Mouse (Mus musculus): ENCODE measurements around the gene Tlr9.

Tlr9 gene

DNA sequence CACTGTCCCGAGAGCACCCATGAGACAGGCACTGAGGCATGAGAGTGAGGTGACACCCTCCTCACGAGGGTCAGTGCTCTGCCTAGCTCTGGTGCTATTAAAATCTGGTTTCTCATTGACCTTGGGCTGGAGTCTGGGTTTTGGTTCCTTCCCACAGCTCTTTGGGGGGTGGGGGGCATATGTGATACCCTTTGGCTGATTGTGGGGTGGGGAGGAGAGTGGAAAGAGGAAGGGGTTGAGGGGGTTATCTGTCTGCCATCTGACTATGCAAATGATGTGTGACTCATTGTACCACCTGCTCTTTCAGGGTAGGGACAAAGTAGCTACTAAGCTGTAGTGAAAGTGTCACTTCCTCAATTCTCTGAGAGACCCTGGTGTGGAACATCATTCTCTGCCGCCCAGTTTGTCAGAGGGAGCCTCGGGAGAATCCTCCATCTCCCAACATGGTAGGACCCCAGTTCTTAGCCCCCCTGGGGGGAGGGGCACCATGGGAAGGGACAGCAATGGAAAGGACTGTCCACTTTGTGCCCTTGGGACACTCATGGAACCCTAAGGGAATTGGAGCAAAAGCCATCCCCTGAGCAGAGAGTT is at the start of gene Tlr9:
Gene Tlr9, plus strand, starts transcription at position 338 of the 591 bp plus-strand sequence.
- DNase-seq (ENCODE audit: low spot score): no peak

DNA sequence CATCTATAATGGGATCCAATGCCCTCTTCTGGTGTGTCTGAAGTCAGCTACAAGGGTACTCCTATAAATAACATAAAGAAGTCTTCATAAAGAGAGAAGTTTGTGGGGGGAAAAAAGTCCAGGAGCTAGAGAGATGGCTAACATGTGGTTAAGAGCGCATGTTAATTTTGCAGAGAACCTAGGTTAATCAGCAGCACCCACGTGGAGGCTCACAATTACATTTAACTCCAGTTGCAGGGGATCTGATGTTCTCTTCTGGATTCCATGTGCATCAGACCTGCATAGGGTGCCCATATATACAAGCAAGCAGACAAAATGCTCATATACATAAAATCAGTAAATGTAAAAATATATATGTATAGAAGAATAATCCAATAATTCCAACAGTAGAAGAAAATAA is 49.0 kb upstream of the Tlr9 start:
- DNase-seq (ENCODE audit: low spot score): no peak

DNA sequence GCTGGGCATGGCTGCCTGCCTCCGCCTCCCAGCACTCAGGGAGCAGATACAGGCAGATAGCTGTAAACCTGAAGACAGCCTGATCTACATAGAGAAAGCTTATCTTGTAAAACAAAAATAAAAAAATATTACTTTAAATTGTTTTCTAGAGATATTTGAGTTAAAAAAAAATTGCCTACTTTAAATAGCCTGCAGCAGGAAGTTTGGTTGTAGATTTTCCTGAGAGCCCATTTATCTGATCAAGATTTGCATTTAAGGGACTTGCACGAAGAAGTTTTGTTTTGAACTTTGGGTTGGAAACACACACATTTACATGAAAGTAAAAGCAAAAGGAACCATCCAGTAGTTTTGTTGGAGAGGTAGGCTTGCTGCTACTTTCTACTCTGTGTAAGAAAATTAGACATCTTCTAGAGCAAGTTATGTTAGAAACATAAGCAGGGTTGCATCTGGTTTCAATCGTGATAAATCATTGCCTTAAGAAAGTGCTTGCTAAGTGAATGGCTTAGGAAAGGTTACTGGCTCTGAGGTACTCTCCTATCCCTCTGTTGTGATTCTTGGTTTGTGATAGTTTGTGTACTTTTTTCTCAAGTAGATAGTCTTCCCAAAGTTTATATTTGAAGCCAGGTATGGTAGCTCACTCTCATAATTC is 46.7 kb upstream of the Tlr9 start:
- DNase-seq (ENCODE audit: low spot score): no peak

DNA sequence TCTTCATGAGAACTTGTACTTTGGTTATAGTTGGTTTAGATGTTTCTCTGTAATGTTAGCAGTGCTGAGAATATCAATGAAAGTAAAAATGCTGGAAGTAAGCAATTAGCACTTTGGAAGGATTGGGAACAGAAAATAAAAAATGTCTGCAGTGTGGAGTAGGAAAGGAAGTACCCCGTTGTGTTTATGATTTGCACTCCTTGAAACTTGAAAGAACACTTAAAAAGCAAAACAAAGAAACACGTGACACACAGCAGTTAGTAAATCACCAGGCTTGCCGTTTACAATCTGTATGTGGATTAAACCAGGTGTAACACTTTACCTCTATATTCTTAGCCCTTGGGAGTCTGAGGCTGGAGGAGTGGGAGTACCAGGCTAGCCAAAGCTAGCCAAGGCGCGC is 45.6 kb upstream of the Tlr9 start:
- no peak for DNase-seq (ENCODE audit: low spot score)

DNA sequence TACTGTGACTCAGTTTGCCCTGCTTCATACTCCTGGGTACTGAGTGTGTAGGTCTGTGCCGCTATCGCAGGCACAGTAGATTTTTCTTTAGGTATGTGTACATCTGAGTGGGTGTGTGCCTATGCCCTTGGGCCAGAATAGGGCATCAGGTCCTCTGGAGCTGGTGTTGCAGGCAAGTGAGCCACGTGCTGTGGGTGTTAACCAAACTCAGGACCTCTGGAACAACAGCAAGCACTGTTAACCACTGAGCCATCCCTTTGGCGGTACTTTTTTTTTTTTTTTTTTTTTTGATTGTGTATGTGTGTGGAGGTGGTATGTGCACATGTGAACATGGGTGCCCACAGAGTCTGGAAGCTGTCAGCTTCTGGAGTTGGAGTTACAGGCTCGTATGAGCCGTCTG is 44.6 kb upstream of the Tlr9 start:
- DNase-seq (ENCODE audit: low spot score): no peak

DNA sequence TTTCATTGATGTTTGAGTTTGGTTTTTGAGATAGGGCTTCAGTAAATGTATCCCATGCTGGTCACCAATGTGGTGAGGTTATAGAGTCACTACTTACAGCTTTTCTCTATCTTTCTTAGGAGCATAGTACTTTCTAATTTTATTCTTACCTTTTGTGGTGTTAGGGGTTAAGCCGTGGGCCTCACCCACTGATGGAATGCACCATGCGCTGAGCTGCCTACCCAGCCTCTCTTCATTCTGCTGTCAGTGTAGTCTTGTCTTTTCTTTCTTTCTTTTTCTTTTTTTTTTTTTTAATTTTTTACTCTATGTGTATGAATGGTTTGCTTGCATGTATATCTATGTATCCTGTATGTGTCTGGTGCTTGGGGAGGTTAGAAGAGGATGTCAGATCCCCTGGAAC is 42.9 kb upstream of the Tlr9 start:
- DNase-seq (ENCODE audit: low spot score): no peak

DNA sequence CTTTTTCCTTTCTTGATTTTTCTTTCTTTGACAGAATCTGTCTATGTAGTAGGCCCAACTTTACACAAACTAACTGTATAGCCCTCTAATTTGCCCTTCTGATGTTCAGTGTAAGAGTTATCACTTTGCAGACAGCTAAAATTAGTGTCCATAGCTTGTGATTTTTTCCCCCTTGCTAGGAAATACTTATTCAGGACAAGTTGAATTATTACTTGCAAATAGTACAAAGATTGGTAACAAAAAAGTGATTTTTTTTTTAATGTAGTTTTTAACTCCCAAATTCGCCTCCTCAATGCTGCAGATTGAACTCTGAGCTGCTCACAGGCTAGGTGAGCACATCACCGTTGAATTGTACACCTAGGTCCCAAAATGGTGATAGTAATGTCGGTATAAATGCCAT is 42.4 kb upstream of the Tlr9 start:
- DNase-seq (ENCODE audit: low spot score): no peak

DNA sequence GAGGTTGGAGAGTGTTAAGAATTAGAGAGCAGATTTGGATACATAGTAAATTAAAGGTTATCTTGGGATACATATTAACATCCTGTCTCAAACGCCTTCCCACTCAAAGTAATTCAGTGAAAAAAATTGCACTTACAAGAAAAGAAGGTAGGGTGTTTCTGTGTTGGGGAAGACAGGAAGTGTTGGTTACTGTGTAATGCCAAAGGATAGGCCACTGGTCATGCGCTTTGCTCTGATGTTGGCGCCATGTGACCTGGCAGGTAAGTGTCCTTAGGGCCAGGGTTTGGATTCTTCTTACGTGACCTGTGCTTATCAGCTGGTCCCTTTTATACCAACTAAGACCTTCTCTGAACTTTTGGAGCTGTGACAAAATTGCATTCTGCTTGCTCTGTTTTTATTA is 40.3 kb upstream of the Tlr9 start:
- DNase-seq (ENCODE audit: low spot score): no peak

DNA sequence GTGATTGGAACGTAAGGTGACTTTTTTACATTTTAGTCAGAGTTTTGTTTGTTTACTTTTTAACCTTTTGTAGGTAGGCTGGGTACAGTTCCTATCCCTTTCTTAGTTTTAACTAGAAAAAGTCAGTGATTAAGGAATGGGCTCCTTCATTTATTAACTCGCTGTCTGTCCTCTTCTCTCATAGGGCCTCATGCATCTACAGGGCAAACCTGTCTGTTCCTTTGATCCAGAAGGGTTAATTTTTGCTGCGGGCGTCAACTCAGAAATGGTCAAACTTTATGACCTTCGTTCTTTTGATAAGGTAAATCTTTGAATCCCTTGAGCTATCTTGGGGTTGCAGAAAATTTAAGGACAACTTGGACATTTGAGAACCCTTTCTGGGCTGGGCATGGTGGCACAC is 38.4 kb upstream of the Tlr9 start:
- no peak for DNase-seq (ENCODE audit: low spot score)

DNA sequence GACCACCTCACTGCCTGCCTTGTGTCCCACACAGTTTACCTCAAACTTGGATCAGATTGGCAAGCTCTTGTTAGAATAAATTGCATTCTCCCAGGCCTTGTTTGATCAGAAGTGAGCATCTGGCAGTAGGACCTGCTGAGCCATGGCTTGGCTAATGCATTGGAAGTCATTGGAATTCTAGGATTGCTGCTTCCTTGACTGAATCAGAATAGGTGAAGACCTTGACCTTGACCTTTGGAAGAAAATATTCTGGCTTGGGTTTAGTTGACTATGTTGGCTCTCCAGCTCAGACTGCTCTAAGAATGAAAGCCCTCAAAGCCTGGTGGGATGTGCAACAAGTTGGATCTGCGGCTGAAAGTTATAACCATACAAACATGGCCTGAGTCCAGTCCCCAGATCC is 31.0 kb upstream of the Tlr9 start:
- DNase-seq (ENCODE audit: low spot score): no peak

DNA sequence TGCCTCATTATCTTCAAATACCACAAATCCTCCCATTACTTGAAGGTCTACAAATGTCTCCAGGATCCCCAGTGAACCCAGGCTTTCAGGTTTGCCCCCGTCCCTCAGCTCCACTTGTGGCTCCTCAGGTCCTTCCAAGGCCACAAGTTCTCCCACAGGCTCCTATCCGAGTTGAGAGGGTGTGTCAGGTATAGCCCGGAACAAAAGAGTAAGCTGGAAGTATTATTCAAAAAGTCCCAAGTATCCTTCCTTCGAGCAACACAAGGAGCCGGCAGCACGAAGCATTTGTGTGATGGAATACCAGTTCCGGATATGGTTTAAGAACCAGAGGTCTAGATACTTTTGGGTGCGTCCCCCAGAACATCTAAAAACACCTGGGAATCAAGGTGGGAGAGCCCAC is 30.4 kb upstream of the Tlr9 start:
- no peak for DNase-seq (ENCODE audit: low spot score)

DNA sequence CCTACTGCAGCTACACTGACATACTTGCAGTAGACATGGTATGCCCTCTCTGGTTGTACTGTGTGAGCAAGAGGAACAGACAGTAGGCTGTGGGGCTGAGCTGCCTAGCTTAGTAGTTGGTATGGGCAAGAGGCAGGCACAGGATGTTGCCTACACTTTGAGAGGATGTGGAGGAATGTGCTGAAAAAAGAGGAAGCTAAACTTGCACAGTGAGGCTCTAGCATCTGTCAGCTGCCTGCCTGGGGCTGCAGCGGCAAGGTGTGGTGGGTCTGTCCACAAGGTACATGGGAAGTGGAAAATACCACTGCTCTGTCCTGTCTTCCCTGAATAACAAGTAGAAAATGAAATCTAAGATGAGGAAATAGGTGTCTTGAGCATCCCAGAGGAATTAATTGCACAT is 29.4 kb upstream of the Tlr9 start:
- DNase-seq (ENCODE audit: low spot score): no peak

DNA sequence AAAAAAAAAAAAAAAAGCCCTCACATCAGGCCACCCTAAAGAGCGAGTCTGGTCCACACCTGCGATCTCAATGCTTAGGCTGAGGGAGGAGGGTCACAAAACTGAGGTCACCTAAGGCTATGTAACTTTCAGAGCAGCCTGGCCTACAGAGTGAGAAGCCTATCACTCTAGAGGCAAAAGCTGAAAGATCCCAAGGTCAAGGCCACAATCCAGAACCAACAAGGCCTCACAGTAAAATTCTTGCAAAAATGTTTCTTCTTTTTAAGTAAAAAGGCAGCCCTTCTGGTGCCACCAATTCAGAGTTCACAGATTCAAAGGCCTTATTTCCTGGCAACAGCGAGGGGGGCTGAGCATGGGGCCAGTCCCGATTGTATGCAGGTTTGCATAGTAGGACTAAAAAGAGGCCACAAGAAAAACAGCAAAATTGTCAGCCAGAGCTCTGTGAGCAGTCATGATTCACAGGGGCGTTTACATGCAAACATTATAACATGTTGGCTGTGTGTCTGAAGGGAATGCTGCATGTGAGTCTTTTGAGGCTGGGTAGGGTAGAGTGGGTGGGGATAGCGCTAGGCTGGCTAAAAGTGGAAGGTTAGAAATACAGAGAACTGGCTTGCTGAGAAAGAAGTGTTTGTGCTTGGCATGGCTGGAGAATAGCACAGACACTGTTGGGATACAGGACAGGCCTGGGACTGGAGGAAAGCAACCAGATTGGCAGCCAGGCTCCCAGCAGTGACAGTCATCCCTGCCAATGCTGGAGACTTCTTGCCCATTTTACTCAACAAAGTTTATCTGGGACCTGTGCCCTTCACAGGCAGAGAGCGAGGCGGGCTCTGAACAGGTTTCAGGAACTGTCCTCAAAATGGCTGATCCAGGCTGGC is 28.2 kb upstream of the Tlr9 start:
- DNase-seq (ENCODE audit: low spot score): no peak

DNA sequence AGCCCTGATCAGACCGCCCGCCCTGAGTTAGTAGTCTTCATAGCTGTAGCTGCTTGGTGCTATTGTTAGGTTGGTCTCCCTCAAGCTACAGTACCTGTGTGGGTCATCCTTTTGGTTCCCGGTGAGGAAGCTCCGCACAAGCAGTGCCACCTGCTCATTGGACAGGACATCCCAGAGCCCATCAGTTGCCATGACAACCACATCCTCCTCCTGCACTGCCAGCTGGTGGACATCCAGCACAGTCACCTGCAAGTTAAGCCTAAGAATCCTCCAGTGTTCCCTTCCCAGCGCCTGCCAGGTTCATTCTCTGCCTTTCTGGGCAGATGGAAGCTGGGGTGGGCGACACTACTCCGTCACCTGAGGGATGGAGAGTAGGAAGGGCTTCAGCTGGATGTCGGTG is 26.7 kb upstream of the Tlr9 start:
- no peak for DNase-seq (ENCODE audit: low spot score)

DNA sequence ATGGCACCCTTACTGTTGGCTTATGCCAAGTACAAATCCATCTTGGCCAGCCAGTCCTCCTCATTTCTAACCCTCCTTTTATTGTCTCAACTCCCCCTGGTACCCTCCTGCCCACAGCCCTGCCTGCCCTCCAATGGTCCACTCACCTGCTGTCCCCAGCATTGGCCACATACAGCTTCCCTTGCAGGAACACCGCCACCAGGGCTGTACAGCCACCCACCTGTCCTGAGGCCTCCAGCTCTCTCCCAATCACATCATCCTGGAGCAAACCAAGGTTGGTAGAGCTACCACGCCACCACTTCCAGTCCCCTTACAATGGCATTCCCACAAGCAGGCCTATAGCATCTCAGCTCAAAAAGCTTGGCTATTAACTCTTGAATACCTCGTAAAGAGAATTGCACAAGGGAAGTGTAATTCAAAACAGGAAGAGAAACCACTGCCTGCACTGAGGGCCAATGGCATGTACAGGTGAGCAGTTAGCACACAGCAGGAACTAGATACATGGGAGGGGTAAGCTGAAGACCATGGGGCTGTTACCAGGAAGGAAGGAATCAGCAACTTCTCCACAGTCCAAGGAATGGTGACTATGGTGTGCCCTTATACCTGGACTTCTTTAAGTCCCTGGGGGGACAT is 25.2 kb upstream of the Tlr9 start:
- DNase-seq (ENCODE audit: low spot score): no peak

DNA sequence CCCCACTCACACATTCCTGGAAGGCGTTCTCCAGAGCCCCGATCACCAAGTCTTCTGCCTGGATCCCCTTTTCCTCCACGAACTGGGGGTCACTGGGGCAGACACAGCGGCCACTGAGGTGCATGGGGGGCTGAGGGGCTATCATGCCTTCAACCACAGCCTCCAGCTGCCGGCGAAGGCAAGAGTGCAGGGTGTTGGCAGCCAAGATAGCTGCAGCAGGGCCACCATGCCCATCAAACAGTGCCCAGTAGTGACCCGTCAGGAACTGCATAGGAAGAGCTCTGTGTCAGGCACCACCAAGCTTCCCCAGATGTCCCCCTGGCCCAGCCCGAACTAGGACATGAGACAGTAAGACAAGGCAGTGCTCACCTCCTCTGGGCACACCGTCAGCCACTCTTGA is 24.7 kb upstream of the Tlr9 start:
- no peak for DNase-seq (ENCODE audit: low spot score)

DNA sequence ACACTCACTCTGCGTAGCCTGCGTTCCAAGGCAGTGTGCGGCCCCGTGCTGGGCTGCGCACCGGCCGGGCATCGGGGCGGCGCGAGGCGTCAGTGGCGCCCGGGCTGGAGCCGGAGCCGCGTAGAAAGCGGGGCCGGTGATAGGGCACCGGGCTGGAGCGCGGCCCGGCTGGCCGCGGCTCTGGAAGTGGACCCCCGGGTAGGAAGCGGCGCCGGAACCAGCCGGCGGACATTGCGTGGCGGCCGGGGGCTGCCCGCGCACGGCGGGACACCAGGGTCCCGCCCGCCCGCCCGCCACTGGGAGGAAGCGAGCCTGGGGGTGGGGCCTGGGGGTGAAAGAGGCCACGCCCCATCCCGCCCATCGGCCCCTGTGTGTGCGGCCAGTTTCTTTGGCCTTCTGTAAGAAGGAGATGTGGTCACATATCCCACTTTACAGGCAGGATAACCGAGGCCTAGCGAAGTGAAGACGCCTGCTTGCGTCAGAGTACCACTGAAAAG is 23.4 kb upstream of the Tlr9 start:
- no peak for DNase-seq (ENCODE audit: low spot score)

DNA sequence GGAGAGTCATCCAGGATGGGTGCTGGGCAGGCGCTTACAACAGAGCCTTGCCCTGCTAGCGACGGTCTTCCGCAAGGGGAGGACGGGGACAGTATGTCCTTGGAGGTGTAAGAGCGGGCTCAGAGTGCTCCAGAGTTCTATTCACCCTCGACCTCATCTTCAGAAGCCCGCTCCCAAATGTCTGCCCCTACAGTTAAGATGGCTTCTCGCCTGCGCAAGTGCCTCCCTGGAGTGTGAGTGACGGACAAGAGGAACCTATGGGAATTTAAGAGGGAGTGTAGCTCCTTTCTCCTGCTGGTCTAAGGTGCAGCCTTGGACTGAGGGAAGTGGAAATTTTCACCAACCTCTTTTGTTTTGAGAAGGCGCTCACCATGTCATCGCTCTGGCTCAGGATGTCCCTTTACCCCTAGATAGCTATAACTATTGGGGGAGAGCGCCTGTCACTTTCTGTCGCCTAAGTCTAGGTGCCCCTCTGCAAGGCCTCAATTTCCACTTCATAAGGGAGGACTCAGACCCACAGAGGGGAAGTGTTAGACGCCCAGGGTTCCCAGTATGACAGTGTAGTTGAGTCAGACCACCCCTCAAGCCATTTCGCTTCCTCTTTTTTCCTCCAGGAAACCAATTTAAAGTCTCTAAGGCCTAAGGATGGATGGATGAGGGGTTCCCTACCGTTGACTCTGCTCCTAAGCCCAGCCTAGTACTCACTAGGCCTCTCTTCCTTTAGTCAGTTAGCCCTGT is 22.7 kb upstream of the Tlr9 start, which contains the start of gene Ppm1m:
Gene Ppm1m, minus strand, starts transcription at position 212 of the 738 bp plus-strand sequence.
- no peak for DNase-seq (ENCODE audit: low spot score)

DNA sequence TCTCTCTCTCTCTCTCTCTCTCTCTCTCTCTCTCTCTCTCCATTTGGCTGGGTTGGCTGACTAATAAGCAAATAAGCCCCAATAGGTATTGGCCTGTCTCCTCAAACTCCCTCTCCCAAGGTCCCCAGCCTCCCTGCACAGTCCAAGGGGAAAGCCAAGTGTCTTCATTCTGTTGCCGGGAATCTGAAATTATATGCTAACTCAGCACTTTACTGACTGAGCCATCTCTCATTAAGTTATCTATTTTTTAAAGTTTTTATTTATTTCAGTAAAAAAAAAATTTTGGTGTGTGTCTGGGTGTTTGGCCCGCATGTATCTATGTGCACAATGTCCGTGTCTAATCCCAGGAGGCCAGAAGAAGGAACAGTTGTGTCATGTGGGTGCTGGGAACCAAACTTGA is 20.5 kb upstream of the Tlr9 start:
- no peak for DNase-seq (ENCODE audit: low spot score)

DNA sequence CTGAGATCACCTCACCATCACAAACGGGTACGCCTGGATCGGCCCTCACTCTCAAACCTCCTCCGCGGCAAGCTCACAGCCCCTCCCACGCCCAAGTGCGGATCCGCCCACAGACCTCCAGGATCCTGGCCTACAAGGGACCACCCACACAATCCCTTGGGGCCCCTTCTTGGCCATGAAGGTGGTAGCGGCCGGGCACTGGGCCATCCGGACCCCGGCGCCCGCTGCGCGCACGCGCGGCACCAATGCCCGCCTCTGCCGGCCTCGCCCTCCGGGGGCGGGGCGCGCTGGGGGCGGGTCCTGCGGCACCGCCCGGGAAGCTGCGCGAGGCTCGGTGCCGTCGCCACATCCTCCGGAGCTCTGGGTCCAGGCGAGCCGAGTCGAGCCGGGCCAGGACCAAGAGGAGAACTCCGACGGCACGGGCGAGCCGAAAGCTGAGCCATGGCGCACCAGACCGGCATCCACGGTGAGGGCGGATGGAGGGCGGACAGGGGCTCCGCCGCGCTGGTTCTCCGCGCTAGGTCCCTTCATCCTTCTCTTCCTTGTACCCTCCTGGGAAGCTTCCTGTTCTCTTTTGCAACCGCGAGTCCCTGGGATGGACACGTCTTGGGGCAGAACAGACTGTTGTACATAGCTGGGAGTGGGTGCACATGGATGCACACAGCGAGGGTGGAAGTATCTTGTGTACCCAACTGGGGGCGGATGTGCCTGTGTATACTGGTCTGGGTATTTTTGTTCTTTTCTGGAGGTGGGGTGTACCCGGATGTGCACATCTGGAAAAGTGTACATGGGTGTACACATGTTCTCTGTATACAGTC is 19.4 kb upstream of the Tlr9 start, which contains the start of gene Twf2:
Gene Twf2, plus strand, starts transcription at position 290 of the 818 bp plus-strand sequence.
- peak; percentile 69 for DNase-seq (ENCODE audit: low spot score)

All from layer of hippocampus, adult 9-10 months (tissue).